Comparison of ENCODE assay signal across 8 mouse cellular contexts in the genomic region with DNA sequence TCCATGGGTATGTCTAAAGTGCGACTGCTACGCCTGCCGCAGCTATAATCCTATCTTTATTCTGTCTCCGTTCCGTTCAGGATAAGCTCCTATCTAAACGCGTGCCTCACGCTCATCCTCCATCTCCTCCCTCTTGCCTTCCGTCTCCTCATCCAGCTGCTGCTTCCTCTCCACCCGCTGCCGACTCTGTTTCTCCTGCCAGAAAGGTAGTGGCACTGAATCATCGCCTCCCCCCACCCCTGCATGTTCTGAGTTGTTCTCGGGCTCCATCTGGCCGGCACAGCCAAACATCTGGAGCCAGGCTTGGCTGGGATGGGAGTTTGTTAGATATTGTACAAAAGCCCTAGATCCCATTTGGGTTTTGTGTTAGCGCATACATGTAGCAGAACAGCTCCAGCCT.
DNase-seq lines count a peak whose midpoint lies in the region; ATAC-seq lines count a peak whose summit lies in the region.

No protein-coding gene starts in this region.

- H3K4me2 ChIP-seq in heart, embryonic 13.5 days: no peak overlapping the region
- peak overlapping the region; percentile 30; the same call in 1 of the 2 replicates for H3K4me2 ChIP-seq in stomach, embryonic 16.5 days (ENCODE audit: low read depth, low read length)

- no peaks in the 10 kb centered on the region for H3K9me3 ChIP-seq in heart, embryonic 13.5 days
- H3K9me3 ChIP-seq in stomach, embryonic 16.5 days (replicated peaks; ENCODE audit: control insufficient read depth, low read length): no peaks in the 10 kb centered on the region

- no peak for ATAC-seq in heart, embryonic 13.5 days (ENCODE audit: extremely low read depth, insufficient number of reproducible peaks, low FRiP score, low TSS enrichment)
- ATAC-seq in stomach, embryonic 16.5 days (ENCODE audit: insufficient read depth, low FRiP score): peak; percentile 63

- H3K9ac ChIP-seq in heart, embryonic 13.5 days: peak overlapping the region; percentile 55
- no peak overlapping the region for H3K9ac ChIP-seq in stomach, embryonic 16.5 days (ENCODE audit: low read length)

- DNase-seq in urinary bladder, postnatal 36 days (ENCODE audit: low spot score in 2 of 2): peak; percentile 37 to 39
- no peak for DNase-seq in urinary bladder, adult 2 months (ENCODE audit: low spot score)
- DNase-seq in left cerebral cortex, adult 9 months (ENCODE audit: low spot score in 2 of 2): peak; percentile 59 to 78
- DNase-seq in spleen, postnatal 10 days (ENCODE audit: low spot score in 2 of 2): no peak
- no peak for DNase-seq in kidney, postnatal 14 days
- no peak for DNase-seq in spleen, postnatal 14 days (ENCODE audit: low spot score in 2 of 2)

- H3K27me3 ChIP-seq in heart, embryonic 13.5 days (replicated peaks): no peaks in the 10 kb centered on the region
- no peaks in the 10 kb centered on the region for H3K27me3 ChIP-seq in stomach, embryonic 16.5 days (ENCODE audit: control insufficient read depth, insufficient read depth, low read length)

- peaks cover 54% of the 10 kb centered on the region for H3K4me1 ChIP-seq in heart, embryonic 13.5 days
- peaks cover 11% of the 10 kb centered on the region for H3K4me1 ChIP-seq in stomach, embryonic 16.5 days (ENCODE audit: control insufficient read depth, insufficient read depth, low read length)

- no peak overlapping the region for H3K4me3 ChIP-seq in heart, embryonic 13.5 days
- no peak overlapping the region for H3K4me3 ChIP-seq in stomach, embryonic 16.5 days (replicated peaks; ENCODE audit: low read length)

- H3K27ac ChIP-seq in heart, embryonic 13.5 days (replicated peaks): peak overlapping the region; percentile 48
- H3K27ac ChIP-seq in stomach, embryonic 16.5 days (ENCODE audit: low read length): peak overlapping the region; percentile 55

- peaks cover 98% of the 10 kb centered on the region for H3K36me3 ChIP-seq in heart, embryonic 13.5 days
- no peaks in the 10 kb centered on the region for H3K36me3 ChIP-seq in stomach, embryonic 16.5 days (ENCODE audit: control insufficient read depth, insufficient read depth, low read length)

- WGBS in heart, embryonic 13.5 days: 63% methylated on average over 15 of the region's 15 CpGs
- WGBS in stomach, embryonic 16.5 days: 42% methylated on average over 15 of the region's 15 CpGs

Comparison
In these comparisons a context has a peak if more than half of its experiments do, and no peak if none do; other contexts are left out.
1. DNase-seq: peak in urinary bladder, postnatal 36 days (2 of 2) and left cerebral cortex, adult 9 months (2 of 2); none in urinary bladder, adult 2 months (single experiment), spleen, postnatal 10 days (0 of 2), kidney, postnatal 14 days (single experiment) and spleen, postnatal 14 days (0 of 2).